Mouse (Mus musculus) E14TG2a.4 (cell line): Measurements from ENCODE around the gene Slc19a1.
A peak's percentile ranks its signal among the peaks of the same experiment; 100 is the strongest.

ENCODE experiments used
- H3K27me3 ChIP-seq: 2 replicates; pipeline ENCODE4 v1.6.1; 2014; ENCODE audit warnings: low read length, control low read depth; ENCODE audit not compliant: insufficient read depth
- H3K36me3 ChIP-seq: 2 replicates; pipeline ENCODE4 v1.6.1; 2014; ENCODE audit warnings: low read length, control low read depth; ENCODE audit not compliant: insufficient read depth
- H3K4me1 ChIP-seq: replicated peaks from 2 replicates; pipeline ENCODE4 v1.6.1; 2014; ENCODE audit warnings: low read depth, low read length, control low read depth
- H3K4me3 ChIP-seq: replicated peaks from 2 replicates; pipeline ENCODE4 v1.5.1; 2014; ENCODE audit warnings: mild to moderate bottlenecking, low read length
- H3K9me3 ChIP-seq: 2 replicates; pipeline ENCODE4 v1.6.1; 2014; ENCODE audit warnings: low read length, control low read depth
- CTCF ChIP-seq: conservative IDR thresholded peaks from 2 replicates; pipeline ENCODE4 v1.5.1; 2014; ENCODE audit warnings: low read length
- NANOG ChIP-seq: IDR thresholded peaks from 2 replicates; pipeline ENCODE4 v1.6.1; 2014; ENCODE audit warnings: borderline replicate concordance, low read length, mixed read lengths
- POU5F1 ChIP-seq: IDR thresholded peaks from 2 replicates; pipeline ENCODE4 v1.6.1; 2014; ENCODE audit warnings: low read length, borderline replicate concordance

Slc19a1 gene

GRCm38 (mm10) chr10:77026944-77027343, 5.1 kb upstream of the Slc19a1 start:
- Histone ChIP-seq H3K27me3 (peaks cover 33% of the 10 kb centered on the region), H3K36me3 (no peaks in the 10 kb centered on the region), H3K9me3 (no peaks in the 10 kb centered on the region), H3K4me3 (no peak overlapping the region), H3K4me1 (peaks cover 11% of the 10 kb centered on the region)
- TF ChIP-seq CTCF (no peak), POU5F1 (no peak), NANOG (no peak)

DNA sequence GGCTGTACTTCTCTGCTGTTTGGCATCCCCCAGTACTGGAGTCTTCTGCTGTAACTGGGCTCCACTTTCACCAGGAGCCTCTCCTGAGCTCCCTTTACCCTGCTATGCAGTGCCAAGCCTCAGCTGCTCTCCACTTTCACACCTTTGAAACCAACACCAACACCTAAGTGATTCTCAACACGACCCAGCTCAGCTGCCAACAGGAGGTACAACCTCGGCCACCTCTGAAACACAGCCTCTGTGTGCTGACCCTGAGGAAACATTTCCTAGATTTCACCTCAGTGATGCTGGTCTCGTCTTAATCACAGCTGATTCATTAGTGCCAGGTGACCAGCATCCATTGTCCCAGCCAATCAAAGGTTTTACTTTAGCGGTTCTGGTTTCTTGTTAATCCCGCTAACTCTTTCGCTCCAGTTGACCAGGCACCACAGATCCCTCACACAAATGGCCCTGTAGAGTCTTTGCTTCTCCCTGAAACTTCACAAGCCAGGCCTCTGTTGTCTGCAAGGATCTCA, 3.2 kb upstream of the Slc19a1 start:
- H3K4me1 ChIP-seq: peaks cover 20% of the 10 kb centered on the region
- peaks cover 33% of the 10 kb centered on the region for H3K27me3 ChIP-seq
- TF ChIP-seq POU5F1 (no peak), CTCF (no peak), NANOG (no peak)
- H3K36me3 ChIP-seq: no peaks in the 10 kb centered on the region
- no peak overlapping the region for H3K4me3 ChIP-seq
- no peaks in the 10 kb centered on the region for H3K9me3 ChIP-seq

GRCm38 (mm10) chr10:77029761-77030160, 2.3 kb upstream of the Slc19a1 start:
- Histone ChIP-seq H3K9me3 (no peaks in the 10 kb centered on the region), H3K36me3 (peaks cover 6% of the 10 kb centered on the region; the same call in 1 of the 2 replicates), H3K4me1 (peaks cover 30% of the 10 kb centered on the region), H3K27me3 (peaks cover 30% of the 10 kb centered on the region), H3K4me3 (no peak overlapping the region)
- no peak for TF ChIP-seq NANOG
- no peak for TF ChIP-seq CTCF
- TF ChIP-seq POU5F1: no peak

DNA sequence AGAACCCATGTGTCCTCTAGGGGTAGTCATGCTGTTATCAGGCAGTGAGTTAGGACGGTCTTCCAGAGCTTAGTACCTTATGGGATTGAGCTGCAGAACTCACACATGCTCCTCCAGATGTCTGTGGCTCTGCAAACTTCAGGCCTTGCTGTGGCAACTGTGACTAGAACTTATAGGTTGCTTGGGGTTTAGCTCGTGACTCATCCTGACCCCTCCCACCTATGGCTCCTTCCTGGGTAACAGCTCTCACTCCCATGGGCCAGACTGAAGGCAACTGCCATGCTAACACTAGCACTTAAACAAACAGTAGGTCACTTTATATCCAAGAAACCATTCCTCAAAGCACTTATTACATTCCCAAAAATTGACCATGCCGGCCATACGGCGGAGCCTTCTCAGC, 1.4 kb upstream of the Slc19a1 start:
- Histone ChIP-seq H3K9me3 (no peaks in the 10 kb centered on the region), H3K4me1 (peaks cover 37% of the 10 kb centered on the region), H3K36me3 (peaks cover 13% of the 10 kb centered on the region), H3K4me3 (no peak overlapping the region), H3K27me3 (peaks cover 25% of the 10 kb centered on the region)
- no peak for TF ChIP-seq POU5F1
- no peak for TF ChIP-seq NANOG
- no peak for TF ChIP-seq CTCF

GRCm38 (mm10) chr10:77032591-77033322, 716 bp downstream of the Slc19a1 start:
- peaks cover 22% of the 10 kb centered on the region for H3K27me3 ChIP-seq
- TF ChIP-seq NANOG: no peak
- no peak for TF ChIP-seq CTCF
- no peak for TF ChIP-seq POU5F1

DNA sequence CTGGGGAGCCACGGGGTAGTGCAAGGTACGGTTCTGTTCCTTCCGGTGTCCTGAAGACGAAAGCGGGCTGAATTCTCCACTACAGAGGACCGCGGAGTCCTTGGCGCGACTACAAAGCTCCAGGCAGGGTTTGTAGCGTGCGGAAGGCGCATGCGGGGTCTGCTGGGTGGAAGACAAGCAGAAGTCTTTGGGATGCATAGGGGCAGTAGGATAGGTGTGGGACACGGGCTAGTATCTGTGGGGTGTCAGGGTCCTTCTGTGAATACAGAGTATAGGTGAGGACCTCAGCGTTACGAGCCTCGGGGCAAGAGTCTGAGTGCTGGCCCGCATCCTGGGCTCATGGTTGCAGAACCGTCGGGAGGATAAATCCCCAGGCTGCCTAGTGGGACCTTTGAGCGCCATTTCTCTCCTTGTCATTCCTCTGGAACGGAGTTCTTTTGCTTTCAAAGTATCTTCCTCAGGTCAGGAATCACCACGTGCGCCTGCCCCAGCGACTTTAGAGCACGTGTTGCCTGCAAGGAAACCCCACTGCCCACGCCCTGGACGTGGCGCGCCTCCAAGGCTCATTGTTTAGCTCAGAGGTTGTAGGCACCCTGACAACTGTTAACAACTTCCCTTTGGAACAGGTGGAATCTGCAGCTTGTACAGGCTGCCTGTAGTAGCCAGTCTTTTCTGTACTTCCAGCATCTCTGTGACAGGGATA, 1.4 kb downstream of the Slc19a1 start:
- peak overlapping the region; percentile 89 for H3K4me3 ChIP-seq

More at GRCm38 (mm10) chr10:77032591-77033322, 716 bp downstream of the Slc19a1 start:
- peak overlapping the region; percentile 89 for H3K4me3 ChIP-seq
- peaks cover 47% of the 10 kb centered on the region for H3K4me1 ChIP-seq
- no peaks in the 10 kb centered on the region for H3K9me3 ChIP-seq
- peaks cover 34% of the 10 kb centered on the region for H3K36me3 ChIP-seq

GRCm38 (mm10) chr10:77035487-77035886, 3.4 kb downstream of the Slc19a1 start:
- Histone ChIP-seq H3K36me3 (peaks cover 61% of the 10 kb centered on the region), H3K27me3 (peaks cover 4% of the 10 kb centered on the region; the same call in 1 of the 2 replicates), H3K4me1 (peaks cover 47% of the 10 kb centered on the region), H3K4me3 (no peak overlapping the region), H3K9me3 (no peaks in the 10 kb centered on the region)
- TF ChIP-seq NANOG (no peak), CTCF (no peak), POU5F1 (no peak)

More for the DNA sequence above, 1.4 kb downstream of the Slc19a1 start:
- TF ChIP-seq POU5F1: no peak
- TF ChIP-seq CTCF: no peak
- no peak for TF ChIP-seq NANOG
- Histone ChIP-seq H3K36me3 (peaks cover 41% of the 10 kb centered on the region), H3K9me3 (no peaks in the 10 kb centered on the region), H3K4me1 (peaks cover 47% of the 10 kb centered on the region), H3K27me3 (peaks cover 22% of the 10 kb centered on the region)

DNA sequence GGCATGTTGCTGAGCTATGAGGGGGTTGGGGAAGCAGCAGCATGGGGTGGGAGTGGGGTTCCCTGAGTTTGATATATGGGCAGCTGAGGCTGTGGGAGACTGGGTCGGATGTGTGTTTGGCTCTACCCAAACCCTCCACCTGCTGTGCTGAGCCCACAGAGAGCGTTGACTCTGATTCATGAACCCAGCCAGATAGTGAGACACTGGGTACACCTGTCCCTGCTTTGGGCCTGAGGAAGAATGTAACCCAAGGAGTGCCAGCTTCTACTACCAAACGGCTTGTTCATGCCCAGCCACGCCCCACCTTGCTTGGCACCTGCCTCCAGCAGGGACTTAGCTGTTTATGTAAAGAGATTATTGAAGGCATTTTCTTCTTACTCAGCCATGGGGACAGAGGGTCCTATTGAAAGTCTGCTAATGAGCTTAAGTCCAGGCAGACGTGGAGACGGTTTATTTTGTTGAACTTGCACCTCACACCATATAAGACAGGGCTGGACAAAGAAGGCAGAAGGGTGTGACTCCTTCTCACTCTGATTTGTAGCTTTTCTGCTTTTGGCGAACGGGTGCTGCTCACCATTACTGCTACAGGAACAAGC, 6.6 kb downstream of the Slc19a1 start:
- no peaks in the 10 kb centered on the region for H3K9me3 ChIP-seq
- TF ChIP-seq CTCF: no peak
- no peak for TF ChIP-seq POU5F1
- TF ChIP-seq NANOG: no peak
- H3K36me3 ChIP-seq: peaks cover 92% of the 10 kb centered on the region
- H3K27me3 ChIP-seq: no peaks in the 10 kb centered on the region
- H3K4me3 ChIP-seq: no peak overlapping the region
- H3K4me1 ChIP-seq: peaks cover 50% of the 10 kb centered on the region
